Mouse (Mus musculus) limb, embryonic 11.5 days (tissue): ENCODE data around the gene Lrba. TPM values are rescaled to one million over a fixed set of nuclear protein-coding genes. Genes with fewer than 3 reads are reported as not detected.

Experiments
- polyA plus RNA-seq: library from polyadenylated mRNA; unstranded; fragments of >200 nt; fragmentation: Nextera tagmentation; extraction: Ambion mirVana; gene quantifications from 2 replicates; pipeline ENCODE4 v1.2.1, GENCODE M21; 2014

Gene Lrba
- polyA plus RNA-seq, 1 experiment from 2014 or later: 11.9 TPM

Other genes with a start within 250 kb of the Lrba start
- gene Prss48, start 222.2 kb upstream of the Lrba start, polyA plus RNA-seq: 0.21 TPM in 1 of 2 replicates, not detected in the other
- 1,399 and 1,412 TPM in 2 replicates for gene Rps3a1, start 82.0 kb upstream of the Lrba start, polyA plus RNA-seq